12 mouse cellular contexts compared by ENCODE assay signal in the genomic region with DNA sequence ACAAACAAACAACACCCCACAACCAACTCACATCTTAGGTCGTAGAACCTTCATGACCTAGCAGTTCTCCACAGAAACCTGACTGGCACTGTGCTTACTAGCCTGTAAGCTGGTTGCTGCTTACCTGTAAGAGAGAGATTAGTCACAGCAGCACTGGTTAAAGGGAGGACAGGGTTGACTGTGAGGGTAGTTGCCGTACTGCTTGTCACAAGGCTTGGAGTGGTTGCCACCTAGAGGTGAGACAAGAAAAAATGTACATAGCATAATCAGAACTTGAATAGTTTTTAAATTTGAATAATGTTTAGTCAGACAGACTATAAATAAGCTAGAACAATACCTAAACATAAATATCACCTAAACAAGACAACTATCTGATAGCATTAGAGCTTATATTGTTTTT.
A peak's percentile ranks its signal among the peaks of the same experiment; 100 is the strongest.
DNase-seq lines count a peak whose midpoint lies in the region; TF ChIP-seq lines count a peak whose summit lies in the region.
"Had no signal": no experiment of that assay in that cellular context is flagged by ENCODE, and none has a peak within 500 bp of the region (broad histone marks: within the 10 kb centered on the region; RNA-seq: fewer than 3 reads in every experiment).

No protein-coding gene starts in this region.

- intact Hi-C loops in left cerebral cortex, adult 2 months (cut with DNase I): no loop called here
- intact Hi-C loops in left cerebral cortex, postnatal 25 days (cut with DNase I): no loop called here

- no peak overlapping the region for H3K27ac ChIP-seq in left cerebral cortex, adult 2 months
- H3K27ac ChIP-seq: embryonic facial prominence, embryonic 15.5 days; limb, embryonic 10.5 days had no signal

- H3K4me3 ChIP-seq in left cerebral cortex, adult 2 months: no peak overlapping the region
- H3K4me3 ChIP-seq: embryonic facial prominence, embryonic 15.5 days; limb, embryonic 10.5 days had no signal

- TF ChIP-seq CTCF in left cerebral cortex, adult 2 months (IDR thresholded peaks at IDR 0.05): peak; percentile 39

- no peak for DNase-seq in left cerebral cortex, adult 2 months (ENCODE audit: extremely low spot score in 1 of 2, low spot score in 2 of 2)
- no peak for DNase-seq in left cerebral cortex, postnatal 25 days (ENCODE audit: low spot score in 2 of 2)
- DNase-seq in thymus, postnatal 0 days (ENCODE audit: low spot score): peak; percentile 39
- DNase-seq in thymus, adult 18-20 months: no peak
- DNase-seq in induced T-regulatory cell, adult 2 months (ENCODE audit: low read depth): peak; percentile 59
- no peak for DNase-seq in testis, postnatal 10 days (ENCODE audit: low spot score)
- DNase-seq in spleen, postnatal 4 days (ENCODE audit: low spot score in 2 of 2): no peak
- DNase-seq: cerebellum, postnatal 36 days; heart, postnatal 10 days; kidney, adult 11 months had no signal

Comparison
In these comparisons a context has a peak if more than half of its experiments do, and no peak if none do; other contexts are left out.
1. DNase-seq: peak in thymus, postnatal 0 days (single experiment) and induced T-regulatory cell, adult 2 months (single experiment); none in left cerebral cortex, adult 2 months (0 of 2), left cerebral cortex, postnatal 25 days (0 of 2), thymus, adult 18-20 months (0 of 2), testis, postnatal 10 days (single experiment) and spleen, postnatal 4 days (0 of 2).